Mouse (Mus musculus): Measurements from ENCODE around the gene Zfp488. TPM values are rescaled to one million over a fixed set of nuclear protein-coding genes. Genes with fewer than 3 reads are reported as not detected.

Gene Zfp488
- not detected for total RNA-seq (2021)

GRCm38 (mm10) chr14:33978604-33979059 is at the start of gene Zfp488:
Gene Zfp488, minus strand, starts transcription at chr14:33978764.
- intact Hi-C loops (cut with DNase I), result no loop called here
- DNase-seq, result no peak

- no peak for DNase-seq
- intact Hi-C loops (cut with DNase I), result no loop called here
Observed at GRCm38 (mm10) chr14:34026710-34027109, 48.1 kb upstream of the Zfp488 start.

GRCm38 (mm10) chr14:34016938-34017337 is 38.4 kb upstream of the Zfp488 start:
- intact Hi-C loops (cut with DNase I), result no loop called here
- no peak for DNase-seq

- intact Hi-C loops (cut with DNase I), result no loop called here
- DNase-seq, result no peak
Observed at GRCm38 (mm10) chr14:34016381-34016780, 37.8 kb upstream of the Zfp488 start, which contains the start of gene Gm5460. Gene Gm5460, plus strand, starts transcription at chr14:34016758.

GRCm38 (mm10) chr14:34015063-34015462 is 36.5 kb upstream of the Zfp488 start, which contains the start of gene Gm30083:
Gene Gm30083, minus strand, starts transcription at chr14:34015182.
- DNase-seq, result no peak
- intact Hi-C loops (cut with DNase I), result no loop called here

- no peak for DNase-seq
- intact Hi-C loops (cut with DNase I), result no loop called here
Observed at GRCm38 (mm10) chr14:34002358-34002757, 23.8 kb upstream of the Zfp488 start.

GRCm38 (mm10) chr14:34001445-34001844 is 22.9 kb upstream of the Zfp488 start:
- DNase-seq, result no peak
- intact Hi-C loops (cut with DNase I), result no loop called here

GRCm38 (mm10) chr14:34000076-34000475 is 21.5 kb upstream of the Zfp488 start:
- no peak for DNase-seq
- intact Hi-C loops (cut with DNase I), result no loop called here

GRCm38 (mm10) chr14:33997427-33997826 is 18.9 kb upstream of the Zfp488 start:
- DNase-seq, result no peak
- intact Hi-C loops (cut with DNase I), result no loop called here

GRCm38 (mm10) chr14:33993521-33994289 is 15.1 kb upstream of the Zfp488 start:
- intact Hi-C loops (cut with DNase I), result no loop called here
- no peak for DNase-seq

- intact Hi-C loops (cut with DNase I), result no loop called here
- DNase-seq, result no peak
Observed at GRCm38 (mm10) chr14:33993051-33993450, 14.5 kb upstream of the Zfp488 start.

GRCm38 (mm10) chr14:33991971-33992370 is 13.4 kb upstream of the Zfp488 start:
- no peak for DNase-seq
- intact Hi-C loops (cut with DNase I), result no loop called here

GRCm38 (mm10) chr14:33989201-33989600 is 10.6 kb upstream of the Zfp488 start:
- intact Hi-C loops (cut with DNase I), result no loop called here
- DNase-seq, result no peak

- intact Hi-C loops (cut with DNase I), result no loop called here
- DNase-seq, result no peak
Observed at GRCm38 (mm10) chr14:33977748-33978147, 816 bp downstream of the Zfp488 start.

GRCm38 (mm10) chr14:33974752-33975151 is 3.8 kb downstream of the Zfp488 start:
- DNase-seq, result no peak
- intact Hi-C loops (cut with DNase I), result no loop called here

GRCm38 (mm10) chr14:33972679-33973078 is 5.9 kb downstream of the Zfp488 start:
- no peak for DNase-seq
- intact Hi-C loops (cut with DNase I), result no loop called here

- intact Hi-C loops (cut with DNase I), result loop anchor here (10.0 kb wide), 1 partner anchor 189 kb away; the partner anchor contains the start of gene Npy4r
- no peak for DNase-seq
Observed at GRCm38 (mm10) chr14:33965675-33966074, 12.9 kb downstream of the Zfp488 start.

GRCm38 (mm10) chr14:33959341-33959740 is 19.2 kb downstream of the Zfp488 start:
- intact Hi-C loops (cut with DNase I), result loop anchor here (2.0 kb wide), 1 partner anchor 145 kb away; no protein-coding TSS in a partner anchor
- peak; percentile 40 to 44 for DNase-seq

GRCm38 (mm10) chr14:33958841-33959240 is 19.7 kb downstream of the Zfp488 start:
- no peak for DNase-seq
- intact Hi-C loops (cut with DNase I), result loop anchor here (2.0 kb wide), 1 partner anchor 146 kb away; no protein-coding TSS in a partner anchor

GRCm38 (mm10) chr14:33958186-33958585 is 20.4 kb downstream of the Zfp488 start:
- intact Hi-C loops (cut with DNase I), result loop anchor here (2.0 kb wide), 1 partner anchor 147 kb away; no protein-coding TSS in a partner anchor
- DNase-seq, result no peak

GRCm38 (mm10) chr14:33956055-33956454 is 22.5 kb downstream of the Zfp488 start:
- DNase-seq, result no peak
- intact Hi-C loops (cut with DNase I), result no loop called here

- intact Hi-C loops (cut with DNase I), result no loop called here
- no peak for DNase-seq
Observed at GRCm38 (mm10) chr14:33953761-33954160, 24.8 kb downstream of the Zfp488 start, which contains the start of gene Rbp3. Gene Rbp3, plus strand, starts transcription at chr14:33954003.
